Mouse (Mus musculus): ENCODE measurements around the gene Ms4a2. TPM values are rescaled to one million over a fixed set of nuclear protein-coding genes. Genes with fewer than 3 reads are reported as not detected.

Gene Ms4a2
- 0.06 TPM in 1 of 2 replicates, not detected in the other for polyA plus RNA-seq (2012; rRNA removed)

DNA sequence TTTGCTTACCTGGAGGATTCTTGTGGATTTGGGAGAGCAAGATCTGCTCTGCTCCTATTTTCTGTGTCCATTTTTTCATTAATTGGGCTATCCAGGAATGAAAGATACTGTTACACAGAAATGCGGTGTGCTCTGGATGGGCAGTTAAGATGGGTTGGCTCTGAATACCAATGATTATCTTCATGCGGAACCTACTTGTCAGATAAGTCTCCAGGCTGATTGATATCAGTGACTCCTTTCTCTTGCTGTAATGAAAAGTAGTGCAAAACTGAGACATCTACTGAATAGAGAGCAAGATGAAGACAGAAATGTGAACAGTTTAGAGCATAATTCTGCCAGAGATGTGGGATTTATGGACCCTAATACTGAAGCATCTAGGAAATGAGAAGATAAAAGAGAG lies at the start of gene Ms4a2:
Gene Ms4a2 (minus strand): TSS at position 169 of the 400 bp plus-strand sequence.
- H3K4me3 ChIP-seq (ENCODE audit: insufficient read depth, low read length): no peak within 1 kb of the TSS
- no peak within 1 kb of the TSS for H3K27ac ChIP-seq (ENCODE audit: insufficient read depth, low read length)
- H3K4me1 ChIP-seq (ENCODE audit: control insufficient read depth, insufficient read depth, low read length): no peaks in the 10 kb centered on the region
- TF ChIP-seq CTCF (IDR thresholded peaks at IDR 0.05; ENCODE audit: extremely low read depth, insufficient read depth, low read length): no peak
- no peak for TF ChIP-seq POLR2A (IDR thresholded peaks at IDR 0.05; ENCODE audit: extremely low read depth, insufficient read depth, low read length)

- Histone ChIP-seq H3K27ac (ENCODE audit: insufficient read depth, low read length) (no peak overlapping the region), H3K4me1 (ENCODE audit: control insufficient read depth, insufficient read depth, low read length) (no peaks in the 10 kb centered on the region), H3K4me3 (ENCODE audit: insufficient read depth, low read length) (no peak overlapping the region)
- TF ChIP-seq POLR2A (IDR thresholded peaks at IDR 0.05; ENCODE audit: extremely low read depth, insufficient read depth, low read length): no peak
- TF ChIP-seq CTCF (IDR thresholded peaks at IDR 0.05; ENCODE audit: extremely low read depth, insufficient read depth, low read length): no peak
Observed at GRCm38 (mm10) chr19:11661562-11661961, 38.0 kb upstream of the Ms4a2 start.

DNA sequence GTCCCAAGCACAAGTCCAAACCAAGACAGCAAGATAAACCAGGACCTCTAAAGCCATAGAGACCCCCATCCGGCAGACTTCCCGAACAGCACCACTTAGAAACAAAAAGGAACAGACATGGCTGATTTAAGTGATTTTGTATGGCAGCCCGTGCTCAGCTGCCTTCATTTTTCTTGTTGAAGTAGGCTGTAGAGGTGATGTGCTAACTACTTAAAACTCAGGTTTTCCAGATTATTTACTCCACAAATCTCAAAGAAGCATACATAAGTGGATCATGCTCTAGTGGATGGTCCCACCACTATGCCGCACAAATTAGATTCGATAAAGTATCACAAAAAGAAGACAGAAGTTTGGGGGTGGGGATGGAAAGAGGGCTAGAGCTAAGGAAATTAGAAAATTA lies 36.9 kb upstream of the Ms4a2 start, which contains the start of gene Oosp2:
Gene Oosp2 (minus strand): TSS at position 101 of the 400 bp plus-strand sequence.
- TF ChIP-seq CTCF (IDR thresholded peaks at IDR 0.05; ENCODE audit: extremely low read depth, insufficient read depth, low read length) (no peak), POLR2A (IDR thresholded peaks at IDR 0.05; ENCODE audit: extremely low read depth, insufficient read depth, low read length) (no peak)
- Histone ChIP-seq H3K27ac (ENCODE audit: insufficient read depth, low read length) (no peak within 1 kb of the TSS), H3K4me3 (ENCODE audit: insufficient read depth, low read length) (no peak within 1 kb of the TSS), H3K4me1 (ENCODE audit: control insufficient read depth, insufficient read depth, low read length) (no peaks in the 10 kb centered on the region)

DNA sequence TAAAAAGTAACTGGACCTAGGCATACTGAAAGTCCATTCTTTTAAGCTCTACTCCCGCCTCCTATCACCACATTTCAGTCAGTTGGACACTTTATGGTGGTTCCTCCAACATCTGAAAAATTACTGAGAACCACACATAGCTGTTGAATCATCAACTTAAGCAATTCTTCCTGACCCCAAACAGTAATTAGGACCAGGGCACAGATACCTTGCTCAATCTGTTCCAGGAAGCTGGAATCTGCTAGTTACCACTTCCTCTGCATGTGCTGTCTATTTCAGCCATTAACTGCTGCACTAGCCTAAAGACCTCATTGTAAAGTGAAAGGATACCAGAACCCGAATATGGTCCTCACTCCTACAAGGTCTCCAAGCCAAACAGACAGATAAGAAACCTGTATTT lies 35.6 kb upstream of the Ms4a2 start:
- TF ChIP-seq POLR2A (IDR thresholded peaks at IDR 0.05; ENCODE audit: extremely low read depth, insufficient read depth, low read length) (no peak), CTCF (IDR thresholded peaks at IDR 0.05; ENCODE audit: extremely low read depth, insufficient read depth, low read length) (no peak)
- no peak overlapping the region for H3K27ac ChIP-seq (ENCODE audit: insufficient read depth, low read length)
- H3K4me1 ChIP-seq (ENCODE audit: control insufficient read depth, insufficient read depth, low read length): no peaks in the 10 kb centered on the region
- no peak overlapping the region for H3K4me3 ChIP-seq (ENCODE audit: insufficient read depth, low read length)

DNA sequence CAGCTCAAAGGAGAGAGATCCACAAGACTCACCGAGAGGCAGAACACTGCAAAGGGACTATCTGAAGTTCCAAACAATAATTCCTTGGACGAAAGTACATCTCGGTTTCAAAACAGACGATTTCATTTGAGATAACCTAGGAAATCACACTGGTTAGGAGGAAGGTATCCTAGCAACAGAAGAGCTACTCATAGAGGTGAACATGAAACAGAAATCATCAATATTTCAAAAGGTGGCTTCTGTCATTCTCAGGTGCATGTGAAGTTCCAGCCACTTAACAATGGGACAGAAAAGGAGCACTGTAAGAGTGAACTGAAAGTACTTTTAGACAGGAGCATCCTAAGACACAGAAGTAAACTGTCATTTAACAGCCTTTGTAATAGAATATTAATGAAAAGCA lies 26.0 kb upstream of the Ms4a2 start:
- no peak overlapping the region for H3K27ac ChIP-seq (ENCODE audit: insufficient read depth, low read length)
- TF ChIP-seq CTCF (IDR thresholded peaks at IDR 0.05; ENCODE audit: extremely low read depth, insufficient read depth, low read length): no peak
- no peak for TF ChIP-seq POLR2A (IDR thresholded peaks at IDR 0.05; ENCODE audit: extremely low read depth, insufficient read depth, low read length)
- H3K4me3 ChIP-seq (ENCODE audit: insufficient read depth, low read length): no peak overlapping the region
- H3K4me1 ChIP-seq (ENCODE audit: control insufficient read depth, insufficient read depth, low read length): no peaks in the 10 kb centered on the region

DNA sequence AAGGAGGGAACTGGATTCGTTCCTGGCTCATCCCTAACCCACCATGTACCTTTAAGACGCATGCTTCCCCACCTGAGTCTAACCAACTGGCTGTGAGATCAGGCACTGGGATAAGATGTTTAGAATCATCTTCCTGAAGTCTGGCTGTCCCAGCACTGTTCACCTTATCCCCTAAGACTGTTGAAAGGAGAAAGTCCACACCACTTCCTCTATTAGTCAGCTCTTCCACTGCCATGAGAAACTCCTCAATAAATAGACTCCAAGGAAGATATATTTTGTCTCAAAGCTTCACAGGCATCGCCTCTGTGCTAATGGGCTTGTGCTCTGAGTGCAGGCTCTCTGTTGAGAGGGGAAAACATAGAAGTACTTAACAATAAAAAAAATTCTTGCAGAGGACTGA lies 22.6 kb upstream of the Ms4a2 start:
- Histone ChIP-seq H3K4me3 (ENCODE audit: insufficient read depth, low read length) (no peak overlapping the region), H3K27ac (ENCODE audit: insufficient read depth, low read length) (no peak overlapping the region), H3K4me1 (ENCODE audit: control insufficient read depth, insufficient read depth, low read length) (no peaks in the 10 kb centered on the region)
- no peak for TF ChIP-seq POLR2A (IDR thresholded peaks at IDR 0.05; ENCODE audit: extremely low read depth, insufficient read depth, low read length)
- TF ChIP-seq CTCF (IDR thresholded peaks at IDR 0.05; ENCODE audit: extremely low read depth, insufficient read depth, low read length): no peak

DNA sequence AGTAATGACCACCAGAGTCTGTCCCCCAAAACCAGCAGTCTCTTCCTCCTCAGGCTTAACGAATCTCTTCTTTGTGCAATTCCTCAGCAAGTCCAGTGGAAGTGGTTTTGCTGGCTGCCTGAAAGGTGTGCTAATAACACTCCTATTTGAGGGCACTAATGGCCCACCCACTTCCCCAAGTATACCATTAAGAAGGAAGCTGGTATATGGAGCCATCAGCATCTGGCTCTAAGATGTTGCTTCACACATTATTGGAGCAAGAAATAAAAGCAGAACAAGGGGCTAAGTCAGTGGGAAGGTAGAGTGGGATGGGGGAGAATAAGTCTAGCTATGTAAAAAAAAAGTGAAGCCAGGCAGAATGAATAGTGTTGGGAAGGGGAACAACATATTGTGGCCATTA lies 17.2 kb upstream of the Ms4a2 start, which contains the start of gene Ms4a3:
Gene Ms4a3 (minus strand): TSS at position 120 of the 400 bp plus-strand sequence.
- H3K4me3 ChIP-seq (ENCODE audit: insufficient read depth, low read length): no peak within 1 kb of the TSS
- TF ChIP-seq POLR2A (IDR thresholded peaks at IDR 0.05; ENCODE audit: extremely low read depth, insufficient read depth, low read length): no peak
- TF ChIP-seq CTCF (IDR thresholded peaks at IDR 0.05; ENCODE audit: extremely low read depth, insufficient read depth, low read length): no peak
- H3K4me1 ChIP-seq (ENCODE audit: control insufficient read depth, insufficient read depth, low read length): no peaks in the 10 kb centered on the region
- no peak within 1 kb of the TSS for H3K27ac ChIP-seq (ENCODE audit: insufficient read depth, low read length)

GRCm38 (mm10) chr19:11639038-11639437 lies 15.5 kb upstream of the Ms4a2 start:
- Histone ChIP-seq H3K27ac (ENCODE audit: insufficient read depth, low read length) (no peak overlapping the region), H3K4me3 (ENCODE audit: insufficient read depth, low read length) (no peak overlapping the region), H3K4me1 (ENCODE audit: control insufficient read depth, insufficient read depth, low read length) (no peaks in the 10 kb centered on the region)
- TF ChIP-seq POLR2A (IDR thresholded peaks at IDR 0.05; ENCODE audit: extremely low read depth, insufficient read depth, low read length): no peak
- no peak for TF ChIP-seq CTCF (IDR thresholded peaks at IDR 0.05; ENCODE audit: extremely low read depth, insufficient read depth, low read length)

DNA sequence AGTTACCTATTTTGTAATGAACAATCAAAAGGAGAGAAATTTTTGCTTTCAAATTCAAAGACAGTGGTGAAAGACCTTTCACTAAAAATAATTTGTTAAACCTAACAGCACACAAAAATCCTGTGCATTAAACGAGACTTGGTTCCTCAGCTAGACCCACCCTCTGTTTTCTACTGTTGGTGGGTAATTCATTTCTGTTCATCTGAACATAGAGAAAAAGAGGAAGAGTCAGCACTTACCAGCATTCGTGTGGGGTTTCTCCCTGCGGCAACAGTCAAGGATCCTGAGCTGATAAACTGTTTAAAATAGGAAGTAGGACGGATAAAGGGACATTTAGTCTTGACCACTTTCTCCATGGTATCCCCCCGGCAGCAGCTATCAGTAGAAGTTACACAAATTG lies 12.1 kb upstream of the Ms4a2 start:
- no peak for TF ChIP-seq CTCF (IDR thresholded peaks at IDR 0.05; ENCODE audit: extremely low read depth, insufficient read depth, low read length)
- no peak for TF ChIP-seq POLR2A (IDR thresholded peaks at IDR 0.05; ENCODE audit: extremely low read depth, insufficient read depth, low read length)
- Histone ChIP-seq H3K4me3 (ENCODE audit: insufficient read depth, low read length) (no peak overlapping the region), H3K4me1 (ENCODE audit: control insufficient read depth, insufficient read depth, low read length) (no peaks in the 10 kb centered on the region), H3K27ac (ENCODE audit: insufficient read depth, low read length) (no peak overlapping the region)

DNA sequence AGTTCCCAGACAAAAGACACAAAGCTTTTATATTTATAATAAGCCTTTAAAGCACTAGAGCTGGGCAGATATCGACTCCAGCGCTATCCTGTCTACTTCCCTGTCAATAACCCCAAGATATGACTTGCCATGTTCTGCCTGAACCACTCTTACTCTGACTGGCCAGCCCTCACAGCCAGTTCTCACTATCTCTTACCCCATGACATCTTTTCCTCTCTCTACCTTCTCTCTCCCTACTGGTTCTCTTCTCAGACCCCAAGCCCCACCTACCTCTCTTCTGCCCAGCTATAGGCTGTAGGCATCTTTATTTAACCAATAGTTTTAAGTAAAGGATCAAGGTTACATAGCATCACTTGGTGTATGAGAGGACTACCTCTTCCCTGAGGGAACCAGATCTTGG lies 10.8 kb upstream of the Ms4a2 start:
- TF ChIP-seq CTCF (IDR thresholded peaks at IDR 0.05; ENCODE audit: extremely low read depth, insufficient read depth, low read length) (no peak), POLR2A (IDR thresholded peaks at IDR 0.05; ENCODE audit: extremely low read depth, insufficient read depth, low read length) (no peak)
- no peaks in the 10 kb centered on the region for H3K4me1 ChIP-seq (ENCODE audit: control insufficient read depth, insufficient read depth, low read length)
- no peak overlapping the region for H3K27ac ChIP-seq (ENCODE audit: insufficient read depth, low read length)
- no peak overlapping the region for H3K4me3 ChIP-seq (ENCODE audit: insufficient read depth, low read length)

Measured in cortical plate, adult 2 months (tissue).